Mouse (Mus musculus) CH12.LX (cell line): ENCODE measurements around the gene C1ra.

Experiments
- BHLHE40 ChIP-seq: IDR thresholded peaks from 2 replicates; pipeline ENCODE4 v1.6.1; 2011; ENCODE audit warnings: mild to moderate bottlenecking, low read depth, low read length, improper control_type of control experiment
- CHD2 ChIP-seq: IDR thresholded peaks from 2 replicates; pipeline ENCODE4 v1.6.1; 2011; ENCODE audit warnings: low read length, improper control_type of control experiment
- EP300 ChIP-seq: IDR thresholded peaks from 2 replicates; pipeline ENCODE4 v1.6.1; 2011; ENCODE audit warnings: low read length, improper control_type of control experiment
- MXI1 ChIP-seq: IDR thresholded peaks from 2 replicates; pipeline ENCODE4 v1.6.1; 2011; ENCODE audit warnings: mild to moderate bottlenecking, low read depth, low read length, improper control_type of control experiment
- MYC ChIP-seq: IDR thresholded peaks from 2 replicates; pipeline ENCODE4 v1.6.1; 2011; ENCODE audit warnings: low read depth, mild to moderate bottlenecking, improper control_type of control experiment, low read length
- POLR2A ChIP-seq: IDR thresholded peaks from 2 replicates; pipeline ENCODE4 v1.6.1; 2011; ENCODE audit warnings: low read depth, mild to moderate bottlenecking, improper control_type of control experiment, low read length
- POLR2AphosphoS2 ChIP-seq: IDR thresholded peaks from 2 replicates; pipeline ENCODE4 v1.6.1; 2011; ENCODE audit warnings: low read depth, low read length, improper control_type of control experiment
- SIN3A ChIP-seq: IDR thresholded peaks from 2 replicates; pipeline ENCODE4 v1.6.1; 2012; ENCODE audit warnings: low read length, improper control_type of control experiment, inconsistent platforms
- TCF12 ChIP-seq: IDR thresholded peaks from 2 replicates; pipeline ENCODE4 v1.6.1; 2014; ENCODE audit warnings: low read depth, mild to moderate bottlenecking, inconsistent platforms, low read length, improper control_type of control experiment
- ZMIZ1 ChIP-seq: IDR thresholded peaks from 2 replicates; pipeline ENCODE4 v1.6.1; 2012; ENCODE audit warnings: low read depth, mild to moderate bottlenecking, inconsistent platforms, low read length, improper control_type of control experiment

GRCm38 (mm10) chr6:124485414-124486144 is 26.6 kb upstream of the C1ra start:
- TF ChIP-seq TCF12 (peak; percentile 43), POLR2AphosphoS2 (no peak), POLR2A (peak; percentile 70; the same call in 1 of the 2 replicates), MXI1 (no peak), SIN3A (0 out of 2 replicates have a peak, but pooled peaks have one; percentile 29), CHD2 (no peak), BHLHE40 (no peak), EP300 (no peak), MYC (no peak), ZMIZ1 (no peak)
